Mouse (Mus musculus) thymus, adult 2 months (tissue): ENCODE measurements at regions not wholly inside any gene's neighbourhood (a gene's known extent, or its start where the extent isn't known, plus 50 kb on each side); places are given as distances from the start of the nearest gene placed in this dataset.

ENCODE experiments used
- CTCF ChIP-seq: fragments of 200-500 bp; IDR thresholded peaks from 2 replicates; pipeline ENCODE4 v1.5.1; 2012; ENCODE audit warnings: mild to moderate bottlenecking, control low read depth, low read length, moderate library complexity, borderline replicate concordance; ENCODE audit not compliant: control insufficient read depth, poor library complexity, insufficient read depth; ENCODE audit errors: extremely low read depth
- POLR2A ChIP-seq: fragments of 200-500 bp; IDR thresholded peaks from 2 replicates; pipeline ENCODE4 v1.6.1; 2012; ENCODE audit warnings: mild to moderate bottlenecking, low read length, control low read depth, moderate library complexity; ENCODE audit not compliant: control insufficient read depth, poor library complexity, insufficient read depth; ENCODE audit errors: extremely low read depth

GRCm38 (mm10) chr2:117958737-117959136 lies 152.9 kb upstream of the Thbs1 start:
- no peak for TF ChIP-seq CTCF
- TF ChIP-seq POLR2A: no peak
